Mouse (Mus musculus) hindlimb bud, embryonic 11.5 days (tissue): Measurements from ENCODE around the gene Mtch1.
"Not testable (repeated sequence)": the region's sequence is repeated elsewhere in the genome, so short reads cannot be mapped to it uniquely, and the experiment has no call there.

Experiments
- DNase-seq: peaks from one replicate; pipeline ENCODE4 v3.0.0-alpha.2; 2012; ENCODE audit warnings: low read depth, low spot score; ENCODE audit errors: extremely low spot score

Mtch1 gene

DNA sequence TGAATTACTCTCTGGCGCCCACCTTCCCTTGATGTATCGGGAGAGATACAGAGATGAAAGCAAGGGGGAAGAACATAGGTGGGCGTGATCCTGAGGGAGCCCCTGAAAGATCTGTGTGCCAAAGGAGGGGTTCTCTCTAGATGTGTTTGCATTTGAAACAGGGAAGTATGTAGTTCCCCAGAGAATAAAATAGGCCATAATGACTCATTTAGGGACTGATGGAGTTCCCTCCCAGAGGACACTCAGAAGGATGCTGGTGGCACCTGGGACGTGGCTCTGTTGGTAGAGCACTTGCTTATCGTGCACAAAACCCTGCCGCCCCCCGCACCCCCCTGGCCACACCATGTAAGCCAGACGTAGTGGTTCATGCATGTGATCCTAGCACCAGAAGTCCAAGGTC is 15.4 kb upstream of the Mtch1 start:
- DNase-seq = no peak

DNA sequence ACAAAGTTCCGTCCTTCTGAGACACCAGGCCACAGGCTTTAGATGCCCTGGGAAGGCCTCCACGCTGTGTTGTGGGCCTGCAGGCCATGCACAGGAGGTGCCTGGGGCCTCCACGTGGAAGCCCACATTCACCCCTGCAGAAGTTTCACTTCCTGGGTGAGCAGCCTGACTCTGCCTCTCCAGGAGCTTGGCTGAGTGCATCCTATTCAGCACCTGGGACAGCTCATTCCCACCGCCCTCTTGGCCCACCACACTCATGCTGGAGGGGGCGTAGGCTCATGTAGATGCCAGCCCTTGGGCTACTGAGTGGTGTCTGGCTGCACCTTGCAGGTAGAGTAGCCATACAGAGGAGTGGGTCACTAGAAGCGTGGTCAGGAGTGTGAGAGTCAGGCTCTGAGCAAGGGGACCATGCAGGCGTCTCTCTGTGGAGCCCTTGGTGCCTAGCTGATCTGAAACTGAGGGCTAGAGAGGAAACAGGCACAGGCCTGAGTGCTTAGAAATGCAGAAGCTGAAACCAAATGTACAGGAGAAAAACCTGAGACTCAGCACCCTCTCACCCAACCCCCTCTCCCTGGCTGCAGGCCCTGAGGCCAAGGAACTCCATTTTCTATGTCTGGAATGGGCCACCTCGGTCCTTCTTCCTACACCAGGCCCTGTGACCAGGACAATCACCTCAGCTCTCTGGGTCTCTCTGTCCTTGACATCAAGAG is 14.4 kb upstream of the Mtch1 start:
- DNase-seq = no peak

DNA sequence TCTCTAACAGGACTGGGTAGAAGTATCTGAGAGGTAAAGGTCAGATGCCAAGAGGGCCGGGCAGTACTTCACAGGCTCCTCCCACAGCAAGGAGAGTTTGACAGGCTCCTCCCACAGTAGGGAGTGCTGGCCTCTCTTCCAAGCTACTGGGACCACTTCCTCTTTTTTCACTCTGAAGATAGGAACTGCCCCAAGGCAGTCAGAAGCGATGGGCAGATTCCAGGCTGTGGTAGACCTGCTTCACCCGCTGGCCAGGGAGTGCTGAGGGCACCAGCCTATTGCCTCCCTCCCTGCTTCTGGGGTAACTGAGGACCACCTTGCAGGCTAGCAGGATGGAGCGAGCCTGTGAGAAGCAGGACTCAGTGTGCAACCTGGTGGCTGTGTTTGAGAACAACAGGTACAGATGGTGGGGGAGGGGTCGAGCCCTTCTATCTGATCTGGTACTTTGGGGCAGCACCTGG is 13.1 kb upstream of the Mtch1 start, which contains the start of gene Fgd2:
Fgd2 (plus strand) TSS at position 154 of the 461 bp plus-strand sequence.
- no peak for DNase-seq

DNA sequence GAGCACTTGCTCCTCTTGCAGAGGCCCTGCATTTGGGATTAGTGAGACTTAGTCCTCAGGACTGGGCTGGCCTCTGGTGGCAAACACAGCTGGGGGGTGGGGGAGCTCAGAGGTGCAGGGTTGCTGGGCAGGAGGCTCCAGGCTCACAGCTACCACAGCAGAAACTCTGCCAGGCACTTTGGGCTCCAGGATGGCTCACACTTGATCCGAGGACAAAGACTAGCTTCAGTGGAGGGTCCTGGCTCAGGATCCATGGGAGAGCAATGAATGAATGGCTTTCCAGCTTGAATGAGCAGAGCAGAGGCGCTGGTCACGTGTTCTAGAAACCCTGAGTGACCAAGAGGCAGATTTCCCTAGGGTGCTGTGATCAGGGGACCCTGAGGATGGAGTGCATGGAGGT is 11.2 kb upstream of the Mtch1 start:
- no peak for DNase-seq

DNA sequence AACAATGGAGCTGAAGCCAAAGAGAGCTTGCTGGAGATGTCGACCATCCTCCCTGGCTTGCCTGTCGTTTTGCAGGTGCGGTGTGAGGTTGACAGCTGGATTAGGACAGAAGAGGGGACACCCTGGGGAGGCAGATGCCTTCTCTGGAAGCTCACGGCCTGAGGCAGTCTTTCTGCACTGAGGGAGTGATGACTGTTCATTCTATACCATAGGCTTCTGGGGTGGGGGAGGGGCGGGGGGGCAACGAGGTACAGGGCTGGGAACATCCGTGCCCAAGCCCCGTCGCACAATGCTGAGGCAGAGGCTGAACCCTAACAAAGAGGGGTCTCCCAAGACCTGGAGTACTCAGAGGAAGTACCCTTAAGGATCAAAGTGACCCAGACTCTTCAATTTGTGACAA is 9.1 kb upstream of the Mtch1 start:
- no peak for DNase-seq

DNA sequence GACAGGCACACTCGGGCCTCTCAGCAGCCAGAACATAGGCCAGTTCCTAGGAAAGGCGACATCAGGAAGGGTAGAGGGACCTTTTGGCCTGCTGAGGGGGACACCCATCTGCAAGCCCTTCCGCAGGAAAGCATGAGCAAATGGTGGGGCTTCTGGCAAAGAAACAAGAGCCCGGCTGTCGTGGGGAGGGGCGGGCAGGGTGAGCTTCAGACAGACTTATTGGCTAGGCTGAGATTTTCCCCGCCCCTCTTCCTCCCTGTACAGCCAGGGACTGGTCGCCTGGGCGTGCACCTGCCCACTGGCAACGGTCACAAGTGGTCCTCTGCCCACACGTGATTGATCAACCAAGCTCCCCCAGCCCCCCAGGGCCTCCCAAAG is 8.7 kb upstream of the Mtch1 start:
- DNase-seq = no peak

DNA sequence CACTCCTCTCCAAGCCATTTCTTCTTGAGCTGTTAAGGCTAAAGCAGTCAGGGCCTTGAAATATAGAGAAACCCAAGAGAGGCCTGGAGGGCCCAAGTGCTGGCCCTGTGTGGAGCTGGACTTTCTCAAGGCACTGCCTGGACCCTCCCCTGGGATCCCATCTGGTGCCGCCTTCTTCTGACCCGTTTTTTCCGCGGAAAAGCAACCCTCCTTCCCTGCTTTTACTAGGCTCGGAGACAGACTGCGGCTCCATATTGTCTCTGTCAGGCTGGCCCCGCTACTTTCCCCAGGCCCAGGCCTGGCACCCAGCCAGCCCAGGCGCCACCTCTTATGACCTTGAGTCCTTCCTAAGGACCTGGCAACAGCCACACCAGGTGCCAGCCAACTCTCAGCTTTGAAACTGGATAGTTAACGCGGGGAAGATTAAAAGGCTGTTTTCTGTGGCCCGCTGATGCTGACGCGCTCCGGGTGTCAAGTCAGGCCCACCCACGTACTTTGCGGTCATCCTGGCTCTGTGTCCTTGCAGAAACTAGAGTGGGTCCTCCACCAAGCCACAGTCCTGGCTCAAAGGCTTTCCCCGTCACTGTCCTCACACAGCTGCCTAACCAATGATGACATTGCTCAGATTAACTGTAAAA is 8.2 kb upstream of the Mtch1 start:
- no peak for DNase-seq

DNA sequence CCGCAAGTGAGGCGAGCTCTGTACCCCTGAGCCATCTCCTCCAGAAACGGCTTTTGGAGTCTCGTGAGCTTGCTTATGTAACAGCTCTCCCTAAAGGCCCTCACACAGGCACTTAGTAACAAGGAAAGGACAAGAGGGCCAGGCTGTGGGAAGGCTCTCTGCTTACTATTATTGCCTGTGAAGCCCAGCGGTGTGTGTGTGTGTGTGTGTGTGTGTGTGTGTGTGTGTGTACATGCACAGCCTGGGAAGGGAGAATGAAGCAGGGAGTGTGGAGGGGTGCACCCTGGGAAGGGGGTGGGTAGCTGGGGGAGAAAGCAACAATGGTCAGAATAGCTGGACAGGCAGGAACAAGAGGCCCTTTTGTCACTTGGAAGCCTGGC is 7.7 kb upstream of the Mtch1 start:
- no peak for DNase-seq

DNA sequence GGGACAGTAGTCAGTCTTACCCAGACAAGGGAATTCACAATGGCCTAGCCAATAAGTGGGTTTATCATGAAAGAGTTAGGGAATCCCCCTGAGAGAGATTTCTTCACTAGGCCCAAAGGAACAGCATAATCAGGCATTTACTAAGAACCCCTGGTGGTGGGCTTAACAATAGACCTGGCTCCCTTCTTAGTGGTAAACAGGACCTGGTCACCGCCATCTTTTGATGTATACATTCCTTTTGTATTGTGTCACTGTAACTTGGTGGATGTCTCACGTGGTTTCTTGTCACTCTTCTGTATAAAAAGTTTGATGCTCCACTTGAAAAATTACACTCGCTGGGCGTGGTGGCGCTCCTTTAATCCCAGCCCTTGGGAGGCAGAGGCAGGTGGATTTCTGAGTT is 3.3 kb upstream of the Mtch1 start:
- not testable (repeated sequence) for DNase-seq

DNA sequence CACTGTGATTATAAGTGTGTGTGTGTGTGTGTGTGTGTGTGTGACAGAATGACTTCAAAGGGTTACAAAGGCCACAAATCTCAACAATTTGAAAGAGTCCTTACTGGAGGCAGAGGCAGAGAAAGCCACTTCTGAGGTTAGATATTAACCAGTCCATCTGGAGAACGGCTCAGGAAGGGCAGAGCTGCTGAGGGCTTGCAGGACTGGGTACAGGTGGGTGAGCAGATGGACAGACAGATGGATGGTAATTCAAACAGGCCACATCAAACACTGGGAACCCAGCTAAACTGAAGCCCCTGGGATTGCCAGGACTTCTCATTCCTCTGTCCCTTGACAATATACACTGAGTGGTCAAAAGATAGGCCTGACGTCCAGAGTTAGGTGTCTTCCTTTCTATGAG is 1.3 kb upstream of the Mtch1 start:
- DNase-seq = no peak

DNA sequence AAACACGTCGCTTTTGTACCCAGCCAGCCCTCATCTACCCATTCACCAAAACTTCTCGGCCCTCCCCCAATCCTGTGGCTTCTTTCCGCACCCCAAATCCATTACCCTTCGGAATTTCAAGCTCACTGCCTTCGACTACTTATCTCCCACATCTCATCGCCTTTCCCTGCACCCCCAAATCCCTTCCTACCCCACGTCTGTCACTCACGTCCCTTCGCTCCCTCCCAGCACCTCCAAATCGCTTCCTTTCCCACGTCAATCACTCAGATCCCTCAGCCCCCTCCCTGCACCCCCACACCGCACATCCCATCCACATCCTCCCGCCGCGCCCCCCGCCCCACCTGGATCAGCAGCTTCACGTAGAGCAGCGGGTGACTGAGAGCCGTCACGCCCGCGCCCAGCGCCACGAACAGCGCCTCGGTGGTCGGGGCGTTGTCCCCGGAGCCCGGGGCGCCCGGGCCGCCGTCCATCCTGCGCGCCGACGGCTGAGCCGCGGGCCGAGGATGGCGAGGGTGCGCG is 549 bp downstream of the Mtch1 start:
- DNase-seq = no peak

DNA sequence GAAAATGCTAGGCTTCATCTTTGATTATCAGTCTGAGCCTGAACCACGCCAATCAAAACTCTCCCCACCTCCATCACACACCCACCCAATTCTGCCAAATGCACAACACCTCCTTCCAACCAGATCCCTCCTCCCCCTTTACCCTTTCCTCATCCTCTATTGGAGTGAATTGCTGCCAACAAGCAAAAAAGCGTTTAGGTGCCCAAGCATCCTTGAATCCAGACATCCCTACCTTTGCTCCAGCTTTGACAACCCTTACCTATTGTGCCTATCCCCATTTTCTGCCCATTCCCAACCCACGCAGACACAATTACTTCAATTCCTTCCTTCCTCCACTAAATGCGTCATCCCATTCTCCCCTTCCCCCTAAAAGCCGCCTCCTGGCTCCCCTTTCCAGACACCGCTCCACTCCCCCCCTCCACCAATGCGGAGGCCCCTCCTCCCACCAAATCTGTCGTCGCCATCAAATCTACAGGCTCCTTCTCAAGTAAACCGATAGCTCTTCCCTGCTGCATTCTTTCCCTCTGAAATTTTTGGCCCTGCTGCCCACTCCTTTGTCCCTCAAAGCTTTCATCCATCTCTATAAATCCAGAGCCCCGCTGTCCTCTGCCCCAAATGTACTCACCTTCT is 1.1 kb downstream of the Mtch1 start:
- DNase-seq = no peak

DNA sequence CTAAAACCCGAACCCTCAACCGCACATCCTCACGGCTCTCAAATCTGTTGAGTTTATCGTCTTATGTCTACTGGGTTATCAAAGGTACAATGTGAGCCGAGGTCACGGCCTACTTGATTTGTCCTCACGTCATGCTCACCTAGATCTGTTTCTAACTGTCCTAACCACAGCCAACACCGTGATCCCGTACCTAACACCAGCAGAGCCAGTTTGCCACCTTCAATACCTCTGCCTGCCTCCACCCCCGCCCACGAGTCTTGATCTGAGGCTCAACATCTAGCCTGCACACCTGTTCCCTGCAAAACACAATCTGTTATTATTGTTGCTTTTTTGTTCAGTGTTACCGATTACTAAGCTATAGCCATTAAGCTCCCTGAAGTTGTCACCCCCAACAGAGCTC is 2.5 kb downstream of the Mtch1 start:
- no peak for DNase-seq

DNA sequence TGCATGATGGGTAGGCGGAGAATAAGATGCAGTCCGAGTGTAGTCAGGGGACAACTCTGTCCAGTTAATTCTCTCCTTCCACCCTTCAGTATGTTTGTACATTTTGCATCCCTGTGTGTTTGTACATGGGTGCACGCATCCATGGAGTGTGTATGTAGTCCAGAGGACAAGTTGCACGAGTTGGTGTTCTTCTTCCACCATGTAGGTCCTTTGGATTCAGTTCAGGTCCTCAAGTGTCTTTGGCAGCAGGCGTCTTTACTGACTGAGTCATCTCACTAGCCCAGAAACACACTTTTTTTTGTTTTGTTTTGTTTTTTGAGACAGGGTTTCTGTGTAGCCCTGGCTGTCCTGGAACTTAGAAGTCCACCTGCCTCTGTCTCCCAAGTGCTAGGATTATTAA is 4.5 kb downstream of the Mtch1 start:
- DNase-seq = no peak

DNA sequence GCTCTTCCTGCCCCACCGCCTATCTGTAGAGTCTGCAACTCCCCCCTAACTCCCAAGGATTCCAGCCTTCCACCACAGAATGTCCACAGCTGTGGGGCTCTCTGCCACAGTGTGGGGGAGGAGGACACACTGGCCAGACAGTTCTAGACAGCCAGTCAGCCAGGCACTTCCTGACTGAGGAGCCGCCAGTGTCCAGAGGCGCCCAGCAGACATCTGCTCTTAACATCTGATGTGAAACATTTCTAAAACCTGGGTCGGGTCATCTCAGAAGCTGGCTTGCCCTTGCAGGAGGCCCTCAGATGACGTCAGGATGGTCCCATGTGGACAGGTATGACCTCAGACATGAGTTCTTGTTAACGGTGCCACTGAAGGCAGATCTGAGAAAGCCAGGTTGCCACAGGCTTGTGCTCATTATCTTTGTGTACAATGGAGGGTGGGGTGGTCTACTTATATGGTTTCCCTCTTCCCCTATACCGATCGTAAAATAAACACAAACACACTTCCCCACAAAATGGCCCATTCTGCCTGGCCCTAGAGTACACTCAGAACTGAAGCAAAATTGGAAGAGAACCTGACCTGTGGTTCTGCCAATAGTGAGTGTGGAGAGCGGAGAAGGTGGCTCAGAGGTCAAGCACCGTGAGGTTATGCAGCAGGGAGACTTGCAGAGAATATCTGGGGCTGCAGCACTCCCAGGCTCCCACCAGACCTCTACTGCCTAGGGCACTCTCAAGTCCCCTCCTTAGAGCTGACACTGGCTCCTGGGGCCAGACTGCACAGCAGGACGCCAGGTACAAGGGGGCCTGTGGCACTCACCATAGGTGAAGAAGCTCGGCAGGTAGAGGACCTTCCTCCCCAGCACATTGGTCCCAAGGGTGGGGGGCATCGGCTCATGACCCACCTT is 5.5 kb downstream of the Mtch1 start:
- no peak for DNase-seq

DNA sequence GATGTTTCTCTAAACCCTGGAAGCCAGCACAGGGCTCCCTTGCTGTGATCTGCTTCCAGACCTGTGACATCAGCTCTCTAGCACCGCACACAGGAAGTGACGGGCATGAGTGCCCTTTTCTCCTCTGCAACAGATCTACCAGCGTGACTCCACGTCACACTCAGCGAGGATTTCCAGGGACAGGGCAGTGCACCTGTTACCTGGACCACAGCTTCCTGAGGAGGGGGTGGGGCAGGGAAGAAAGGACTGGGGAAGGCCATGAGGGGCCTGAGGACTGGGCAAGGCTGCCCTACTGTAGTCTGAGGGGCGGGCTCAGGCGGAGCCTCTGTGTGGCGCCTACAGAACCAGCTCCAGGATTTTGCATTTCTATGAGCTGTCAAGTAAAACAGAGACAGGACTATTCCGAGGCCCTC is 6.1 kb downstream of the Mtch1 start:
- DNase-seq = no peak

DNA sequence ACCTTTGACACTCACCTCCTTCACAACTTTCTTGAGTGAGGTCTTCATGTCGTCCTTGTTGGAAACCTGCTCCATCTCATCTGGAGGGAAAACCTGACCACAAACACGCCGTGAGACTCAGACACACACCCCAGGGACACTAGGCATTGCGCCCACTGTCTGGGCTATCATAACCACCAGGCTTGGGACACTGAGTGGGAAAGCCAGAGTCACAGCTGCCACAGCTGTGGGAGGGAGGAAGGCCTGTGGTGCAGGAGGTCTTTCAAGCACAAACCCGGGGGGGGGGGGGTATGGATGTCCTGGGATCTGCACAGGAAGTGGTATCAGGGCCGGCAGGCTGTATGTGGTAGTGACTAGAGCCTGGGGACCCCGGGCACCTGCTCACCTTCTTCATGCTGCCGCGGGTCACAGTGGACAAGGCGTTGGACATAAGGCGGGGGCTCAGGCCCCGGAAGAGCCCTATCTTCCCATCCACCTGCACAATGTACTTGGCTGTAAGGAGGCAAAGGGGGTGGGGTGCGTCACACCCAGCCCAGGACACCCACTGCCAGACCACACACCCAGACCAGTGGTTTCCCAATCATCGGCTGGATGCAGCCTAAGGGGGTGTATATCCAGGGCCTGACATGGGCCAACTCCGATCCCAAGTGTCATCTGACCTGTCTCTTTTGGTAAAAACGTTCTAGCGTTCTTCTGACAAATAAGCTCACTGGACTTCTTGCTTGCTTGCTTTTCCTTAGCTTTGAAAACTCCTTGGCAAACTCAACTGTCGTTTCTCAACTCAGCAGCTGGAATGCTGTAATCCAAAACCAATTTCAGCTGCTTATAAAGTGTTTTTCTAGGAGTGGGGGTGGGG is 7.1 kb downstream of the Mtch1 start:
- DNase-seq = no peak

DNA sequence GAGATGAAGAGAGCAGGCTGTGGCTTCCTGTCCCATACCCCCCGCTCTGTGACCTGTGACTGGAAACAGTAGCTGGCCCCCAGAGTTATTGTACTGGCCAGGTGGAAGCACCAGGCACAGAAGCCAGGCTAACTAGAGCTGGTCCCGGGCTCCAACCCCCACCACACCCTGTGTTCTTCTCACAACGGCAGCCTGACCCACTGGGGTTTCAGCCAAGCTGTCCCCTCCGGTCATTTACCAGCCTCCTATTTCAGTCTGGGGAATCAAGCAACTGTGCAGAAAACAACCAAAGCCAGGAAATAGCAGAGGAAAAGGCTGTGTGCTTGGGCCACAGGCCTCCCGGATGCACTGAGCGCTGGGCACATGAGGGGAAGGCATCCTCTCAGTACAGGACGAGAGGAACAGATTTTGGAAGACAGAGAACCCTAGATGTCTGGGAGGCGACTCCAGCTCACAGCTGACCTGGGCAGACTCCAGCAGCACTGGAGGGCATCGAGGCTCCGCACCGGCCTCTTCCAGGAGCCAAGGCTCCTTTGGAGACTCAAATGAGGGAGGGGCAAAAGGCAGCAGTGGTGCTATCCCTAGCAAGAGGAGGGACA is 8.5 kb downstream of the Mtch1 start:
- no peak for DNase-seq

DNA sequence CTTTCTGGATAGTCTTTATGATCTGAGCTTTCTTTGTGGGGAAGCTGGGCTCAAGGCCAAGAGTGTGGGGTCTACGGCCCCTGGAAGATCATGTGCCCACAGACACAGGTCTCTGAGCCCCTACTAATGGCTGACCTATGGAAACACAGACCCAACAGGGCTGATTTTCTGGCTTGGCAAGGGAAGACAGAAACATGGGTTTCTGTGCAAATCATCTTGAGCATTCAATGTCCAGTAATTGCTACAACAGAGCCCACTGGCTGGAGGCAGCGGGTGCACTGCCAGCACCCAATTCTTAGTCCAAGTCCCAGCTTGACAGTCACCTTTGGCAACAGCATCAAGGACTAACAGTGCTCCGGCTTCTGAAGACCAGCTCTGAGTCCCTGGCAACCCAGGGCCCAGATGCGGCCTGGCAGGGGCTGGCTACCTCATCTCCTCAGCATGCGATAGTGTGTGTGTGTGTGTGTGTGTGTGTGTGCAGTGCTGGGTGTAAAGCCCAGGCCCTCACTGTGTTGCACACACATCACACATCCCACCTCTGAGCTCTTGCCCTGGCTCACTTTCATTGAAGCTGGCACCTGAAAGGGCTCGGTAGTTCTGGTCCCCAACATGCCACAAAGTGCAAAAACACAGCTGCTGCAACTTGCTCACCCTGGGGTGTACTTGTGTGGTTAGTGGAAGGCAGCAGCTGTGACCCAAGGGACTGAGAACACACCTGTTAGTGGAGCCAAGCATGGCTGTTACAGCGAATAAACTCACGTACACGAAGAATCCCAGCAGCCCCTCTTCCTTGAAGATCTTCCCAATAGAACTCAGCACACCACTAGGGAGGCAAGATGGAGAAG is 9.5 kb downstream of the Mtch1 start:
- DNase-seq = no peak
